Comparison of ENCODE assay signal across 7 mouse cellular contexts in the genomic region with DNA sequence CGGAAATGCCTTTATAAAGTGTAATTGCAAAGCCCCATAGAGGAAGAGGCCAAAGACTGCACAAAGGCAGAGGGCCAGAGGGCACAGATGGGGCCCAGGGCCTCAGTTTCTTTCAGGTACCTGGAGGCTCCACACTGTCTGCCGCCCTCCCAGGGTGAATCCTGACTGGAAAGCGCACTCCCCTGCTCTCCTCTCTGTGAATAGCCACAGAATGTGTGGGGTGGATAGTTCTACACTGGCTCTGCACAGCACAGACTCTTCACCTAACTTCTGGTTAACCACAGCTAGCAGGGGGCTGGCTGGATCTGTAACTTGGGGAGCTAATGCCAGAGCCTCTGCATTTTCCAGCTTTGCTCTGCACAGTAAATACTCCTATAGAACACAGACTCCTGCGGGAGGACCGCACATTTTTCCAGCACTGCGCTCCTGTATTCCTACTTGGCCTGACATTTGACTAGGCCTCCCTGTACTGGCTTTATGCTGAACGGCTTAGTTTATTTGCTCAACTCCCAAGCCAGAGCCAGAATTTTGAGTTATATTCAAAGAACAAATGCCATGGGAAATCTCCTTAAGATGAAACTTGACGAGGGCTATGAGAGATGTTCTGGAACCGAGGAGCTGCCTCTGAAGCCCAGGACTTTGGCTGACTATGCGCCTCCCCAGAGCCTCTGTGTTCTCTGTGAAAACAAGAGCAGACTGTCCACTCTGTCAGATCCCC. TPM values are rescaled to one million over a fixed set of nuclear protein-coding genes. Genes with fewer than 3 reads are reported as not detected.
DNase-seq lines count a peak whose midpoint lies in the region; ATAC-seq and TF ChIP-seq lines count a peak whose summit lies in the region.

No protein-coding gene starts in this region.

- H3K9ac ChIP-seq in ES-Bruce4 (ENCODE audit: low read depth, poor library complexity, severe bottlenecking), result peak overlapping the region; percentile 19
- H3K9ac ChIP-seq in heart, embryonic 14.5 days (ENCODE audit: low read length), result peak overlapping the region; percentile 64
- no peak overlapping the region for H3K9ac ChIP-seq in liver, embryonic 16.5 days (ENCODE audit: low read depth, low read length)

- peaks cover 1% of the 10 kb centered on the region for H3K4me1 ChIP-seq in ES-Bruce4 (ENCODE audit: control insufficient read depth, insufficient read depth, low read length)
- H3K4me1 ChIP-seq in embryonic facial prominence, embryonic 10.5 days, result peaks cover 81% of the 10 kb centered on the region
- H3K4me1 ChIP-seq in heart, embryonic 14.5 days (ENCODE audit: control insufficient read depth in 2 of 2, insufficient read depth in 2 of 2, low read length in 2 of 2), result peaks cover 35 to 63% of the 10 kb centered on the region in 2 experiments
- peaks cover 20% of the 10 kb centered on the region for H3K4me1 ChIP-seq in liver, embryonic 16.5 days (ENCODE audit: control insufficient read depth, low read depth, low read length)

- H3K27me3 ChIP-seq in ES-Bruce4 (ENCODE audit: control insufficient read depth, insufficient read depth, low read length, poor library complexity, severe bottlenecking), result no peaks in the 10 kb centered on the region
- 0 out of 2 replicates have a peak, but pooled peaks cover 4% of the 10 kb centered on the region for H3K27me3 ChIP-seq in embryonic facial prominence, embryonic 10.5 days (replicated peaks; ENCODE audit: low read depth, poor library complexity, severe bottlenecking)
- no peaks in the 10 kb centered on the region for H3K27me3 ChIP-seq in heart, embryonic 14.5 days (ENCODE audit: control insufficient read depth, insufficient read depth, low read length)
- H3K27me3 ChIP-seq in liver, embryonic 16.5 days (ENCODE audit: control insufficient read depth, insufficient read depth, low read depth, low read length), result no peaks in the 10 kb centered on the region

- TF ChIP-seq EP300 in ES-Bruce4 (IDR thresholded peaks at IDR 0.05; ENCODE audit: insufficient read depth, low read depth, low read length), result no peak

- WGBS in embryonic facial prominence, embryonic 10.5 days, result 32% methylated on average over 10 of the region's 10 CpGs
- WGBS in heart, embryonic 14.5 days, result 41% methylated on average over 10 of the region's 10 CpGs
- 56% methylated on average over 10 of the region's 10 CpGs for WGBS in liver, embryonic 16.5 days (ENCODE audit: insufficient replicate concordance)

- no peaks in the 10 kb centered on the region for H3K36me3 ChIP-seq in ES-Bruce4 (ENCODE audit: control insufficient read depth, insufficient read depth, low read length, poor library complexity, severe bottlenecking)
- H3K36me3 ChIP-seq in embryonic facial prominence, embryonic 10.5 days (replicated peaks), result no peaks in the 10 kb centered on the region
- no peaks in the 10 kb centered on the region for H3K36me3 ChIP-seq in heart, embryonic 14.5 days (ENCODE audit: control insufficient read depth, insufficient read depth, low read length)
- no peaks in the 10 kb centered on the region for H3K36me3 ChIP-seq in liver, embryonic 16.5 days (ENCODE audit: control insufficient read depth, insufficient read depth)

- H3K9me3 ChIP-seq in ES-Bruce4 (replicated peaks; ENCODE audit: control insufficient read depth, insufficient read depth, low read length, poor library complexity, severe bottlenecking), result no peaks in the 10 kb centered on the region
- no peaks in the 10 kb centered on the region for H3K9me3 ChIP-seq in embryonic facial prominence, embryonic 10.5 days
- no peaks in the 10 kb centered on the region for H3K9me3 ChIP-seq in heart, embryonic 14.5 days (ENCODE audit: control insufficient read depth, low read length)
- no peaks in the 10 kb centered on the region for H3K9me3 ChIP-seq in liver, embryonic 16.5 days (replicated peaks; ENCODE audit: control insufficient read depth, low read length)

- peak overlapping the region; percentile 81 for H3K27ac ChIP-seq in ES-Bruce4 (ENCODE audit: insufficient read depth, low read length)
- H3K27ac ChIP-seq in embryonic facial prominence, embryonic 10.5 days (replicated peaks), result peak overlapping the region; percentile 90
- H3K27ac ChIP-seq in heart, embryonic 14.5 days (replicated peaks in 1 of 2; ENCODE audit: control insufficient read depth in 1 of 2, insufficient read depth in 1 of 2, low read depth in 2 of 2, low read length in 2 of 2), result peak overlapping the region; percentile 83 to 89
- H3K27ac ChIP-seq in liver, embryonic 16.5 days (ENCODE audit: low read length), result peak overlapping the region; percentile 58; the same call in 1 of the 2 replicates

- H3K4me2 ChIP-seq in heart, embryonic 14.5 days (ENCODE audit: low read length), result no peak overlapping the region
- no peak overlapping the region for H3K4me2 ChIP-seq in liver, embryonic 16.5 days (ENCODE audit: low read depth, low read length)

- no peak for TF ChIP-seq POLR2A in ES-Bruce4 (IDR thresholded peaks at IDR 0.05; ENCODE audit: insufficient read depth, low read length)

- H3K4me3 ChIP-seq in ES-Bruce4 (ENCODE audit: low read depth, low read length), result no peak overlapping the region; the same call in 1 of the 2 replicates
- H3K4me3 ChIP-seq in embryonic facial prominence, embryonic 10.5 days, result no peak overlapping the region
- no peak overlapping the region for H3K4me3 ChIP-seq in heart, embryonic 14.5 days (ENCODE audit: control insufficient read depth in 1 of 2, insufficient read depth in 1 of 2, low read depth in 1 of 2, low read length in 2 of 2)
- H3K4me3 ChIP-seq in liver, embryonic 16.5 days (ENCODE audit: low read depth, low read length), result no peak overlapping the region

- peak; percentile 68 for DNase-seq in embryonic facial prominence, embryonic 10.5 days (ENCODE audit: low spot score)
- no peak for DNase-seq in left cerebral cortex, adult 8-10 months (ENCODE audit: low spot score in 2 of 2)
- no peak for DNase-seq in adrenal gland, postnatal 36 days

- no peak for TF ChIP-seq CTCF in ES-Bruce4 (IDR thresholded peaks at IDR 0.05; ENCODE audit: low read depth, low read length)

- ATAC-seq in heart, embryonic 14.5 days (ENCODE audit: insufficient number of reproducible peaks, insufficient read depth, low FRiP score, low read depth), result peak; percentile 52
- no peak for ATAC-seq in liver, embryonic 16.5 days (ENCODE audit: low read depth)
- no peak for ATAC-seq in monocyte, adult 5-6 weeks (replicated peaks; ENCODE audit: insufficient number of reproducible peaks, low FRiP score, low TSS enrichment, poor library complexity, severe bottlenecking)

RNA-seq across cellular contexts. Expression of a gene that starts 18.8 kb away (rescaled TPM):
- 7.0 and 9.1 TPM in 2 replicates for polyA plus RNA-seq in ES-Bruce4 (2011; ENCODE audit: insufficient read depth, insufficient read length, low read depth, missing spikeins)
- 6.9 and 8.8 TPM in 2 replicates for polyA plus RNA-seq in embryonic facial prominence, embryonic 10.5 days (2016; fragmentation: Nextera tagmentation; extraction: Ambion mirVana)
- polyA plus RNA-seq in heart, embryonic 14.5 days (2014; fragmentation: Nextera tagmentation; extraction: Ambion mirVana), result 114 and 117 TPM in 2 replicates
- polyA plus RNA-seq in liver, embryonic 16.5 days (2015; fragmentation: Nextera tagmentation; extraction: Ambion mirVana), result 13.5 and 16.3 TPM in 2 replicates
- 1 to 10 TPM; 6.6 to 8.9 (median 7.8) TPM for total RNA-seq in left cerebral cortex, adult 8-10 months (2022)
- total RNA-seq in monocyte, adult 5-6 weeks (2017), result not detected in 3 replicates
- total RNA-seq in adrenal gland, postnatal 36 days (2021), result 10 to 100 TPM; 46.6 to 59.1 TPM
